Mouse (Mus musculus): ENCODE data around the gene Trip6.

DNA sequence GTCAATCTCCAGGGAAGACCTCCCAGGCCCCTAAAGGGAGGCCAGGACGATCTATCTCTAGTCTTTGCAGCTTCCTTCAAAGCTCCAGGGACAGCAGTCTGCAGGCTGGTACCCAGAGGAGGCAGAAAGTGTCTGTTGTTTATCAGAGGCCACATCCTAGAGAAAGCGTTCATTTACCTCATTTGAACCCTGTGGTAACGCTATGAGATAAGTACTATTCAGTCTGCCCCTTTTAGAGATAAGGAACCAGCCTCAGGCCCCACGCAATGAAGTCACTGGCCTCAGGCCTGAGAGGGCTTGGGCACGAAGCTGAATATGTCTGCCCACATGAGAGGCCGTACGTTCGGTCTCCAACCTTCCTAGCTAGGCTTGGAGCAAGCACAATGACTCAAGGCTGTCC lies 3.2 kb upstream of the Trip6 start:
- TF ChIP-seq POLR2A (IDR thresholded peaks at IDR 0.05; ENCODE audit: control insufficient read depth in 1 of 2, insufficient read depth in 1 of 2, low read depth in 1 of 2, low read length in 2 of 2, poor library complexity in 1 of 2) (no peak), ZNF384 (IDR thresholded peaks at IDR 0.05; ENCODE audit: low read depth, low read length) (peak; percentile 38; the same call in 1 of the 2 replicates), E2F4 (IDR thresholded peaks at IDR 0.05; ENCODE audit: borderline replicate concordance, low read depth, low read length) (no peak), SIN3A (IDR thresholded peaks at IDR 0.05; ENCODE audit: low read length) (peak; percentile 83), KAT2A (conservative IDR thresholded peaks at IDR 0.05; ENCODE audit: low read depth, low read length) (no peak), CTCF (IDR thresholded peaks at IDR 0.05 in 2 of 3, conservative IDR thresholded peaks at IDR 0.05 in 1 of 3; ENCODE audit: control insufficient read depth in 1 of 3, insufficient read depth in 1 of 3, low read depth in 2 of 3, low read length in 3 of 3, poor library complexity in 1 of 3, severe bottlenecking in 1 of 3) (no peak), GATA1 (IDR thresholded peaks at IDR 0.05; ENCODE audit: low read depth, low read length) (peak; percentile 93)

Measured in MEL (cell line).